Mouse (Mus musculus) adrenal gland, postnatal 25 days (tissue): Measurements from ENCODE around the gene Grtp1. TPM values are rescaled to one million over a fixed set of nuclear protein-coding genes. Genes with fewer than 3 reads are reported as not detected.

ENCODE experiments used
- DNase-seq: peaks from one replicate; pipeline ENCODE4 v3.0.0; 2021; ENCODE audit warnings: mixed read lengths
- long read RNA-seq: library from polyadenylated mRNA; stranded (forward); transcript quantifications from one replicate; pipeline ENCODE4 v2.0.0, GENCODE M21; 2021
- total RNA-seq: library from RNA; stranded (reverse); gene quantifications from 2 replicates; pipeline ENCODE4 v1.2.3, GENCODE M21; 2021

Grtp1 gene
- 14.8 and 22.1 TPM in 2 replicates for total RNA-seq
- long read RNA-seq, transcript Grtp1-206 (8 exons, 3,013 nt) = major isoform, 10 of 18 reads
- long read RNA-seq, partial matches to known transcripts = 1 of 18 reads
- long read RNA-seq, other reads (novel, unspliced or antisense) = 7 of 18 reads

- DNase-seq = peak; percentile 86
These were observed at the start of gene Grtp1 for GRCm38 (mm10) chr8:13200301-13201012. Gene Grtp1 (minus strand): TSS chr8:13200620.

GRCm38 (mm10) chr8:13244343-13244880 lies 44.0 kb upstream of the Grtp1 start:
- DNase-seq = no peak

GRCm38 (mm10) chr8:13242985-13243870 lies 42.8 kb upstream of the Grtp1 start:
- DNase-seq = no peak

GRCm38 (mm10) chr8:13240691-13241090 lies 40.3 kb upstream of the Grtp1 start:
- DNase-seq = no peak

GRCm38 (mm10) chr8:13240055-13240454 lies 39.6 kb upstream of the Grtp1 start:
- no peak for DNase-seq

GRCm38 (mm10) chr8:13234803-13235202 lies 34.4 kb upstream of the Grtp1 start:
- no peak for DNase-seq

GRCm38 (mm10) chr8:13230471-13230870 lies 30.1 kb upstream of the Grtp1 start:
- DNase-seq = no peak

GRCm38 (mm10) chr8:13229802-13230201 lies 29.4 kb upstream of the Grtp1 start:
- DNase-seq = no peak

GRCm38 (mm10) chr8:13228923-13229610 lies 28.6 kb upstream of the Grtp1 start:
- no peak for DNase-seq

- DNase-seq = no peak
These were observed 26.8 kb upstream of the Grtp1 start for GRCm38 (mm10) chr8:13227184-13227583.

GRCm38 (mm10) chr8:13226288-13226687 lies 25.9 kb upstream of the Grtp1 start:
- DNase-seq = no peak

- DNase-seq = no peak
These were observed 24.0 kb upstream of the Grtp1 start for GRCm38 (mm10) chr8:13224426-13224825.

GRCm38 (mm10) chr8:13218441-13218840 lies 18.0 kb upstream of the Grtp1 start:
- DNase-seq = no peak

GRCm38 (mm10) chr8:13217986-13218385 lies 17.6 kb upstream of the Grtp1 start:
- DNase-seq = no peak

GRCm38 (mm10) chr8:13217093-13217492 lies 16.7 kb upstream of the Grtp1 start:
- DNase-seq = no peak

GRCm38 (mm10) chr8:13216386-13216785 lies 16.0 kb upstream of the Grtp1 start:
- DNase-seq = no peak

GRCm38 (mm10) chr8:13213479-13214268 lies 13.3 kb upstream of the Grtp1 start:
- peak; percentile 89 for DNase-seq

- no peak for DNase-seq
These were observed 9.3 kb upstream of the Grtp1 start for GRCm38 (mm10) chr8:13209770-13210169.

- peak; percentile 36 for DNase-seq
These were observed 8.4 kb upstream of the Grtp1 start for GRCm38 (mm10) chr8:13208627-13209355.

- no peak for DNase-seq
These were observed 5.9 kb upstream of the Grtp1 start for GRCm38 (mm10) chr8:13206290-13206689.

GRCm38 (mm10) chr8:13205311-13205710 lies 4.9 kb upstream of the Grtp1 start:
- DNase-seq = no peak
